Mouse (Mus musculus): Measurements from ENCODE around the gene Olfr1000.

- no peak for TF ChIP-seq CTCF (IDR thresholded peaks at IDR 0.05 in 2 of 3, conservative IDR thresholded peaks at IDR 0.05 in 1 of 3; ENCODE audit: control insufficient read depth in 1 of 3, insufficient read depth in 1 of 3, low read depth in 2 of 3, low read length in 3 of 3, poor library complexity in 1 of 3, severe bottlenecking in 1 of 3)
- no peak for TF ChIP-seq EP300 (IDR thresholded peaks at IDR 0.05; ENCODE audit: low read depth in 1 of 2, low read length in 2 of 2)
- no peak for TF ChIP-seq USF1 (IDR thresholded peaks at IDR 0.05; ENCODE audit: low read depth, low read length)
- no peak for TF ChIP-seq TCF12 (IDR thresholded peaks at IDR 0.05; ENCODE audit: low read depth, low read length)
- TF ChIP-seq POLR2A (IDR thresholded peaks at IDR 0.05; ENCODE audit: control insufficient read depth in 1 of 2, insufficient read depth in 1 of 2, low read depth in 1 of 2, low read length in 2 of 2, poor library complexity in 1 of 2), result no peak
- TF ChIP-seq ELF1 (IDR thresholded peaks at IDR 0.05; ENCODE audit: low read depth, low read length), result no peak
- no peak for TF ChIP-seq CHD2 (IDR thresholded peaks at IDR 0.05; ENCODE audit: low read length)
- no peak for TF ChIP-seq MYC (IDR thresholded peaks at IDR 0.05; ENCODE audit: low read depth, low read length)
- TF ChIP-seq UBTF (IDR thresholded peaks at IDR 0.05; ENCODE audit: borderline replicate concordance, insufficient read depth, low read depth, low read length), result no peak
- no peak for TF ChIP-seq ZKSCAN1 (IDR thresholded peaks at IDR 0.05; ENCODE audit: low read depth, low read length)
- TF ChIP-seq ZNF384 (IDR thresholded peaks at IDR 0.05; ENCODE audit: low read depth, low read length), result no peak
- no peak for TF ChIP-seq RCOR1 (IDR thresholded peaks at IDR 0.05; ENCODE audit: low read depth, low read length)
- no peak for TF ChIP-seq JUND (IDR thresholded peaks at IDR 0.05; ENCODE audit: low read depth, low read length)
- no peak for TF ChIP-seq TAL1 (IDR thresholded peaks at IDR 0.05; ENCODE audit: low read length)
Observed at GRCm38 (mm10) chr2:85611803-85612202, at the start of gene Olfr1000.

Measured in MEL (cell line).